Mouse (Mus musculus) CD8-positive naive resting alpha-beta T cell, adult 2 months (primary cell): ENCODE results near the gene Laptm4a.

Experiments
- DNase-seq, 2 experiments: peaks; one replicate each; pipeline ENCODE4 v3.0.0; 2022; ENCODE audit warnings: low read depth in 2 of 2, low spot score in 2 of 2

The Laptm4a gene

GRCm38 (mm10) chr12:8947714-8948464, 26.4 kb downstream of the Laptm4a start, which contains the start of gene Matn3:
TSS of gene Matn3 (plus strand) at chr12:8947929.
- no peak for DNase-seq

DNA sequence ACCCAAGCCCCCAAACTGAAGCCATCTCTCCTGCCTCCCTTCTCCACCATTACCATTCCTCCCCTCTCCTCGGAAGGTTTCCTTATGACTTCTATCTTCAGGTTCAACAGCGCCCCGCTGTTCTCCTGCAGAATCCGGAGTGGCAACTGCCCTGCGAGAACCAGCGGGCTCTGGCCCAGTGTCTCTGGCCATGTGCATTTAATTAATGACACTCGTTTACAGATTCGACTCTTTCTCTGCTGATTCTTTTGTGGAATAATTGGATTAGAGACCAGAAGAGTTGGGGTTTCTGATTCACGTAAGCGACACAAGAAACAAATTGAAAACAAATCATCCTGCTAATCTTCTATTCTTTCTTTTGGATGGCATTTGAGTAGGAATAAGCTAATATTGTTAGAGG, 31.7 kb downstream of the Laptm4a start:
- no peak for DNase-seq

- no peak for DNase-seq
These were observed 32.7 kb downstream of the Laptm4a start for GRCm38 (mm10) chr12:8954161-8954561.

DNA sequence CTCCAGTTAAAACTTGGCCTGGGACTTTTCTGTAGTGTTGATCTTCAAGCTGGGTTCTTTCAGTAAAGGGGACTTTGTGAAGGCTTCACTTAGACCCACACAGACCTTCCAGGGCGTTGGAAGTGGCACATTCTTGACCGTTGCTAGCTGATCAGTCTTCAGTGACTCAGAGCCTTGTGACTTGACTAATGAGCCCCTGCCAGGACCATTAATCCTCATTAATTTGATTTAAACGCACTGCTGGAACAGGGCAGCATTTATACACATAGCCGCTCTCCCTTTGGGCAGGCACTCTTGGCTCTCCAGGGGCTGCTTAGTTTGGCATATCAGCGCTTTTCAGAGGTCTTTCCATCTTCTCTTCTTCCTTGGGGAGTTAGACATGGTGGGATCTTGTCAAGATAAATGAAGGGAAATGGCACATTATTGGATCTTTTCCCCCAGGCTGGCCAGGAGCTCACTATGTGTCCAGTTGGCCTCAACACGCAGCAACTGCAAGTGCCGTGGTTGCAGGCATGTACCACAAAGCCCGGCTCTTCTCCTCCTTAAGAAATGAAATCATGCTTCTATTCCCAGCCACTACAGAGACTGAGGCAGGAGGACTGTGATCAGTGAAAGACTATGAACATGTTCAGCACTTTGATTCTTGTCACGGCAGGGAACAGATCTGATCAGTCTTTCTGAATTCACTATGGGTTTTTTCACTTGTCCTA, 40.3 kb downstream of the Laptm4a start:
- DNase-seq: no peak

- no peak for DNase-seq
These were observed 48.4 kb downstream of the Laptm4a start for GRCm38 (mm10) chr12:8969828-8970227.

- peak; percentile 88 to 91 for DNase-seq
These were observed 52.5 kb downstream of the Laptm4a start, which contains the start of gene Wdr35 for GRCm38 (mm10) chr12:8973820-8974465. TSS of gene Wdr35 (plus strand) at chr12:8973892.

GRCm38 (mm10) chr12:8975076-8975475, 53.6 kb downstream of the Laptm4a start:
- no peak for DNase-seq
